Mouse (Mus musculus): ENCODE measurements at regions not wholly inside any gene's neighbourhood (a gene's known extent, or its start where the extent isn't known, plus 50 kb on each side); places are given as distances from the start of the nearest gene placed in this dataset.

- TF ChIP-seq CTCF (IDR thresholded peaks at IDR 0.05; ENCODE audit: low read depth) (no peak), EP300 (IDR thresholded peaks at IDR 0.05; ENCODE audit: low read depth) (no peak)
Measured at GRCm38 (mm10) chr1:35095785-35096184, 246.0 kb downstream of the Plekhb2 start.

Data from heart, postnatal 0 days (tissue).